Mouse (Mus musculus) thymus, postnatal 10 days (tissue): ENCODE results near the gene Mrpl40.

Source experiments
- DNase-seq, 2 experiments: peaks; one replicate each; pipeline ENCODE4 v3.0.0; 2021; ENCODE audit warnings: low spot score in 2 of 2

Gene Mrpl40

GRCm38 (mm10) chr16:18828630-18829029 lies 48.0 kb downstream of the Mrpl40 start:
- no peak for DNase-seq

GRCm38 (mm10) chr16:18822925-18823324 lies 53.7 kb downstream of the Mrpl40 start:
- DNase-seq, result no peak

- no peak for DNase-seq
Observed at GRCm38 (mm10) chr16:18822356-18822755, 54.3 kb downstream of the Mrpl40 start.
